Mouse (Mus musculus) ES-Bruce4 (cell line): ENCODE results near the gene Plekhg5. TPM values are rescaled to one million over a fixed set of nuclear protein-coding genes. Genes with fewer than 3 reads are reported as not detected.

Experiments
- H3K27ac ChIP-seq: 2 replicates; pipeline ENCODE4 v1.5.1; 2012; ENCODE audit warnings: low read length, inconsistent platforms; ENCODE audit not compliant: insufficient read depth
- H3K27me3 ChIP-seq: 2 replicates; pipeline ENCODE4 v1.6.1; 2012; ENCODE audit warnings: mild to moderate bottlenecking, low read length, inconsistent platforms; ENCODE audit not compliant: control insufficient read depth, poor library complexity, insufficient read depth, severe bottlenecking
- H3K36me3 ChIP-seq: 2 replicates; pipeline ENCODE4 v1.6.1; 2012; ENCODE audit warnings: inconsistent platforms, mild to moderate bottlenecking, low read length, moderate library complexity; ENCODE audit not compliant: control insufficient read depth, poor library complexity, insufficient read depth, severe bottlenecking
- H3K4me1 ChIP-seq: one replicate; pipeline ENCODE4 v1.8.1; 2011; ENCODE audit warnings: low read length; ENCODE audit not compliant: control insufficient read depth, insufficient read depth
- H3K4me3 ChIP-seq: 2 replicates; pipeline ENCODE4 v1.5.1; 2011; ENCODE audit warnings: low read depth, mild to moderate bottlenecking, low read length
- H3K9ac ChIP-seq: 2 replicates; pipeline ENCODE4 v1.6.1; 2012; ENCODE audit warnings: low read depth, mild to moderate bottlenecking, inconsistent platforms; ENCODE audit not compliant: poor library complexity, severe bottlenecking
- H3K9me3 ChIP-seq: replicated peaks from 2 replicates; pipeline ENCODE4 v1.6.1; 2012; ENCODE audit warnings: mild to moderate bottlenecking, low read length, inconsistent platforms; ENCODE audit not compliant: control insufficient read depth, poor library complexity, insufficient read depth, severe bottlenecking
- CTCF ChIP-seq: IDR thresholded peaks from one replicate; pipeline ENCODE4 v1.8.1; 2011; ENCODE audit warnings: low read depth, low read length
- EP300 ChIP-seq: IDR thresholded peaks from 2 replicates; pipeline ENCODE4 v1.6.1; 2011; ENCODE audit warnings: low read depth, low read length; ENCODE audit not compliant: insufficient read depth
- POLR2A ChIP-seq: IDR thresholded peaks from one replicate; pipeline ENCODE4 v1.8.1; 2011; ENCODE audit warnings: low read length; ENCODE audit not compliant: insufficient read depth
- polyA plus RNA-seq: library from polyadenylated mRNA; stranded (reverse); fragments of >200 nt; gene quantifications from 2 replicates; pipeline ENCODE4 v1.2.4, GENCODE M21; 2011; ENCODE audit warnings: low read depth; ENCODE audit not compliant: missing spikeins, insufficient read depth, insufficient read length

The Plekhg5 gene
- polyA plus RNA-seq, 1 experiment = 17.5 TPM

DNA sequence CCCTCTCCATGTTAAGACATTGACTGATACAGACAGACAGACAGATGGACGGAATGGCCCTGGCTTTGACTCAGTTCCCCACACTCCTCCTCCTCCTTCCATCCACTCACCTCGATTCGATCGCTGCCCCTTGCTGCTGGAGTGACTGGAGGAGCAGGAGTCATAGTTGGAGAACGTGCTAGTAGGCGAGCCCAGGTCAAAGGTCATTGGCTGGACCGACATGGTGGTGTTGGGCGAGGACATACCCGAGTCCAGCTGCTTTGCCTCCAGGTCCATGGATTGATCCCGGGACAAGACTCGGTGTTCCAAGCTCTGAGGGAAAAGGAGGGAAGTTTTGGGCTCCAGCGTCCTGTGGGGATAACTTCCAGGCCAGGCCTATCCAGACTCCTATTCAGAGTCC lies 63.1 kb downstream of the Plekhg5 start:
- Histone ChIP-seq H3K27ac (no peak overlapping the region), H3K9ac (no peak overlapping the region), H3K4me1 (peaks cover 8% of the 10 kb centered on the region), H3K9me3 (no peaks in the 10 kb centered on the region), H3K27me3 (no peaks in the 10 kb centered on the region; the same call in 1 of the 2 replicates), H3K36me3 (no peaks in the 10 kb centered on the region), H3K4me3 (no peak overlapping the region)
- TF ChIP-seq CTCF = no peak
- no peak for TF ChIP-seq POLR2A
- TF ChIP-seq EP300 = no peak

DNA sequence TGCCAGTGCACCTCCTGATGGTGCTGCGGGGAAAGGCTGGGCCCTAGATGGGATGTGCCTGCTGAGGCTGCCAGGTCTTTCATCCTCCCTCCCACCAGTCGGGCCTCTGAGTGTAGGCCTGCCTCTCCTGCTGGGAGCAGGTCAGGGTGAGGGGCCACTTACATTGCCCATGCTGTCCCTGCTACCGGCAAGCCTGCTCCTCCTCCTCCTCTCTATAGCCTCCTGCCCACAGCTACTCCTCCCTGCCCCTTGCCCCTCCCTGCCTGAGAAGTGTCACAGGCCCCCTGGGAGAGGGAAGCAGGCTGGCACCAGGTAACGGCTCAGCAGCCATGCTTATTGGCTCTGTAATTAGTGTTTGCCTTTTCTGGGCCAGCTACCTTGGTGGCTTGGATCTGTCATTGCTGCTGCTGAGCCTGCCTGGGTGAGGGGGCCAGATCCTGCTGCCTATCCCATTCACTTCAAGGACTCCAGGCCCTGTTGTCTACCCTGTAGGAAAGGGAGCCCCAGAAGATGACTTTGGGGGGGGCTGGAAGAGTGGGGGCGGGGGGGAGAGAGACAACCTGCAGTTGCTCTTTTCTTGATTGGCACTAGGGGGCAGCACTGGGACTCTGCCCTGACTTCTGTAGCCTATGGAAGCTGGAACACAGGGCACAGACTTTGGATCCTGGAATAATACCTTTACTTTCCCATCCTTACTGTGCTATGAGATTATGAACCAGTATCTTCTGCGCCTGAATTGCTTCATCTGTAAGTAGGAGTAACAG lies 64.0 kb downstream of the Plekhg5 start:
- Histone ChIP-seq H3K4me1 (peaks cover 8% of the 10 kb centered on the region), H3K27ac (no peak overlapping the region), H3K4me3 (no peak overlapping the region), H3K36me3 (no peaks in the 10 kb centered on the region), H3K9me3 (no peaks in the 10 kb centered on the region), H3K27me3 (no peaks in the 10 kb centered on the region), H3K9ac (no peak overlapping the region)
- TF ChIP-seq EP300 = no peak
- peak; percentile 77 for TF ChIP-seq CTCF

DNA sequence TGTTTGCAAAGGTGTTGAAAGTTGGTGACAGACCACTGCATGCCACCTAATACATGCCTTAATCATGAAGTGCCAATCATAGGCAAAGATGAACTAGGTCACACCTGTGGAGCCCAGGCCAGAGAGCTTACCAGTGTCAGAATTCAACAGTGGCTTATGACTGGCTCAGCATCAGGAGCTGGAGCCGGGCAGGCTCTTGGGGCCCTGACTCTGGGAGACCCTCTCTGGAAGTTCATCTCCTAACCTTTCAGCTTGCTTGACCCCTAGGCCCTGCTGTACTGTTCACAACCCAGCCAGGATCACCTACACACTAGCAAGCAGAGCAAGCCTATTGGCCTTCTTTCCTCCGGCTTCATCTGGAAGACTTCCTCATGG lies 64.6 kb downstream of the Plekhg5 start:
- Histone ChIP-seq H3K4me3 (no peak overlapping the region), H3K4me1 (peaks cover 8% of the 10 kb centered on the region), H3K9ac (no peak overlapping the region), H3K9me3 (no peaks in the 10 kb centered on the region), H3K27me3 (no peaks in the 10 kb centered on the region), H3K27ac (no peak overlapping the region), H3K36me3 (no peaks in the 10 kb centered on the region)
- TF ChIP-seq EP300 = no peak
- no peak for TF ChIP-seq POLR2A
- no peak for TF ChIP-seq CTCF

- H3K9ac ChIP-seq = no peak overlapping the region
- no peaks in the 10 kb centered on the region for H3K36me3 ChIP-seq
- H3K4me3 ChIP-seq = peak overlapping the region; percentile 80
- H3K27ac ChIP-seq = no peak overlapping the region
- peaks cover 8% of the 10 kb centered on the region for H3K4me1 ChIP-seq
- TF ChIP-seq CTCF (peak; percentile 94), POLR2A (no peak), EP300 (no peak)
- H3K9me3 ChIP-seq = no peaks in the 10 kb centered on the region
- H3K27me3 ChIP-seq = no peaks in the 10 kb centered on the region
These were observed 66.4 kb downstream of the Plekhg5 start for GRCm38 (mm10) chr4:152138497-152139260.

- Histone ChIP-seq H3K9ac (no peak overlapping the region), H3K36me3 (no peaks in the 10 kb centered on the region), H3K27ac (no peak overlapping the region), H3K4me3 (no peak overlapping the region), H3K4me1 (peaks cover 2% of the 10 kb centered on the region), H3K9me3 (no peaks in the 10 kb centered on the region), H3K27me3 (no peaks in the 10 kb centered on the region)
- TF ChIP-seq EP300 (no peak), CTCF (peak; percentile 87), POLR2A (no peak)
These were observed 68.1 kb downstream of the Plekhg5 start for GRCm38 (mm10) chr4:152140441-152140840.

DNA sequence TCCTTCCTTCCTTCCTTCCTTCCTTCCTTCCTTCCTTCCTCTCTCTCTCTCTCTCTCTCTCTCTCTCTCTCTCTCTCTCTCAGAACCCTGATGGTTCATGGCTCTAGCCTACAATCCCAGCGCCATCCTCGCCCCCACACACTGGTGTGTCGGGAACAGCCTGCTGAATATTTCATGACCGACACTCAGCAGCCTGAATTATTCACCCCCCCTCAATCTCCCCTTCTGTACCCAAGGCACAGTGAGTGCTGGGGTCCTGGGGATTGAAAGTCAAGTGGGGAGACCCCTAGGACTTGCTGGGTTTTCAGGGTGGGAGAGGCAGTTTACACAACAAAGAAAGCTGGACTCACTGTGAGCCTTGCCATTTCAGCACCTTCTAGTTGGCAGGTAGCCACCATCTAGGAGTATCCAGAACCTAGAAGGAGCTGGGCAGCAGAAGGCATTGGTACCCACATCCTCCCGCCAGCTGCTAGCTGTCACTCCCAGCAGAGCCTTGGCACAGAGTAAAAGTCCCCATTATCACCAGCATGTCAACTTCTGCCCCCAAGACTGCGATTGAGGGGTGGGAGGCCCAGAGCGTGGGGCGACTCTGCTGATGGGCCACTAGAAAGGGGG lies 69.3 kb downstream of the Plekhg5 start:
- H3K9me3 ChIP-seq = no peaks in the 10 kb centered on the region
- no peaks in the 10 kb centered on the region for H3K36me3 ChIP-seq
- H3K4me1 ChIP-seq = no peaks in the 10 kb centered on the region
- TF ChIP-seq CTCF (no peak), EP300 (no peak)
- no peaks in the 10 kb centered on the region for H3K27me3 ChIP-seq
- no peak overlapping the region for H3K9ac ChIP-seq
- H3K27ac ChIP-seq = no peak overlapping the region
- H3K4me3 ChIP-seq = no peak overlapping the region
